ENCODE assay signal across 8 mouse cellular contexts in genomic region chr5:31563496-31563895, GRCm38 (mm10). TPM values are rescaled to one million over a fixed set of nuclear protein-coding genes. Genes with fewer than 3 reads are reported as not detected.
DNase-seq lines count a peak whose midpoint lies in the region.

No protein-coding gene starts in this region.

- intact Hi-C loops in heart, postnatal 14 days (cut with DNase I): loop anchor here (1.0 to 10.0 kb wide), 6 partner anchors 34 to 739 kb away; partner anchors contain the start of genes Babam2, Mrpl33 and Rbks

- DNase-seq in MEL-GATA-1-ER (ENCODE audit: extremely low read depth, low read depth): peak; percentile 47
- DNase-seq in brain, embryonic 18.5 days (ENCODE audit: low read depth, low spot score): peak; percentile 60
- DNase-seq in fibroblast of lung, adult 2 months (ENCODE audit: low read depth): peak; percentile 81
- peak; percentile 83 to 86 for DNase-seq in heart, postnatal 14 days
- peak; percentile 69 to 80 for DNase-seq in layer of hippocampus, adult 18-20 months (ENCODE audit: low spot score in 2 of 2)
- DNase-seq in lung, postnatal 10 days: peak; percentile 87
- peak; percentile 78 for DNase-seq in retina, postnatal 1 day
- DNase-seq in urinary bladder, postnatal 36 days (ENCODE audit: low spot score in 2 of 2): peak; percentile 48 to 75

RNA-seq across cellular contexts. Expression of gene Mrpl33, which starts 33.2 kb away (rescaled TPM):
- total RNA-seq in heart, postnatal 14 days (2021): 100 to 1,000 TPM; 280 to 291 TPM
- total RNA-seq in layer of hippocampus, adult 18-20 months (2021): 10 to 100 TPM; 84.8 to 90.4 TPM

RNA-seq across cellular contexts. Expression of gene Supt7l, which starts 35.9 kb away (rescaled TPM):
- total RNA-seq in heart, postnatal 14 days (2021): 10 to 100 TPM; 13.9 to 14.0 TPM
- 10 to 100 TPM; 17.8 to 19.8 TPM for total RNA-seq in layer of hippocampus, adult 18-20 months (2021)

RNA-seq across cellular contexts. Expression of gene Slc4a1ap, which starts 36.7 kb away (rescaled TPM):
- total RNA-seq in heart, postnatal 14 days (2021): 10 to 100 TPM; 21.4 to 21.9 TPM
- 10 to 100 TPM; 51.3 to 54.7 TPM for total RNA-seq in layer of hippocampus, adult 18-20 months (2021)

Comparison
In these comparisons a context has a peak if more than half of its experiments do, and no peak if none do; other contexts are left out.
1. Peak in every context shown above with its lines: DNase-seq.